Mouse (Mus musculus) heart, adult 18-20 months (tissue): ENCODE measurements around the gene Sapcd1. TPM values are rescaled to one million over a fixed set of nuclear protein-coding genes. Genes with fewer than 3 reads are reported as not detected.

Source experiments
- DNase-seq, 2 experiments: peaks; one replicate each; pipeline ENCODE4 v3.0.0; 2021 to 2022; ENCODE audit warnings: mixed read lengths in 1 of 2
- long read RNA-seq, 2 experiments: library from polyadenylated mRNA; stranded (forward); transcript quantifications; one replicate each; pipeline ENCODE4 v2.0.0; 2021
- total RNA-seq, 2 experiments: library from RNA; stranded (reverse); gene quantifications; 2 replicates each; pipeline ENCODE4 v1.2.3; 2021

Gene Sapcd1
- not detected for total RNA-seq
- long read RNA-seq, experiment 1, partial matches to known transcripts = 0 of 3 reads
- long read RNA-seq, experiment 1, other reads (novel, unspliced or antisense) = 3 of 3 reads
- long read RNA-seq, experiment 2, partial matches to known transcripts = 0 of 3 reads
- long read RNA-seq, experiment 2, other reads (novel, unspliced or antisense) = 3 of 3 reads

DNA sequence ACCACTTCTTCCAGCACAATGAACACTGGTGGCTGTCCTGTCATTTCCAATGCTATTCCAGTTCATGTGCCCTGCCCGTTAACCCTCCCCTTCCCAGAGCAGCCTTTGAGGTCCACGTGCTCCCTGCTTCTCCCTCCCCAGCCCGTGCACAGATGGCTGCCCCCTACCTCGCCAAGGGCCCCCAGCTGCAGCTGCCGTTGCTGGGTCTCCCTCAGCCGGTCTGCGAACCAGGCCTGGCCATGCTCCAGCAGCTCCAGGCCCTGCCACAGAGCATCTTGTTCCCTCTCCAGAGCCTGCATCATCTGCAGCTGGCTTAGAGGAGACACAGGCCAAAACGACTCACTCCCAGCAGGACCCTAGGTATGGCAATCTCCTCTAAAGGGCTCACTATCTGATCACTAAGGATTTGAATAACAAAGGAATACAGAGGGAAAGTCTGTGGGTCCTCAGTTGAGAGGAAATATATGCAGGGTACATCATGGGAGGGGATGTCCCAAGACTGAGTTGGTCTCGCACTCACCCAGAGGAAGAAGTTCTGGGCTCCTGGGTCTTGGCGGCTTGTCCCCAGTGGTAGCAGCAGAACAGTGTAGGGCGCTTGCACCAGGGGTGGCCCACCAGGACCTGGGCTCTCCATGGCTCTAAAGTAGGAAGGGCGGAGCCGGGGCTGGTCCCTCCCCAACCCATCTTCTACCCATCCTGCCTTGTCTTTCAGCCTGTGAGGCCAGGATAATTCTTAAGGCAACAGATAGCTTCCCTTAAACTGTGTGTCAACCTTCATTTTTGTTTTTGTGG, at the start of gene Sapcd1:
Gene Sapcd1 (minus strand): TSS at position 740 of the 792 bp plus-strand sequence.
- DNase-seq = no peak

DNA sequence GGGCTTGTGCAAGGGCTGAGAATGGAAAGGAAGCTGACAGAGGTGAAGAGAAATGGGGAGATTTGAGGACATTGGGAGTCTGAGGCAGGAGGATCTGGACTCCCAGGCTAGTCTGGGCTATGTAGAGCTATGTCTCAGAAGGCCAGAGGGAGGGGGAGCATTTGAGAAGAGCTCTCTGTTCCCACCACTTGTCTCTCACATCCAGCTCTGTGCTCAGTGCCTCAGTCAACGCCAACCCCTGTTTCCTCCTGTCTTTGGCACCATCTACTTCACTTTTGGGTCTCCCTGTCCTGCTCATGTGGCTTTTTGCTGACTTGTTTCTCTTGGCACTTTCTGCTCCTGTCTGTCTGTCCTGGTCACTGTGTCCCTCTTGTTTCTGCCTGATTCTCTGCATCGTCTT, 49.5 kb upstream of the Sapcd1 start:
- no peak for DNase-seq

DNA sequence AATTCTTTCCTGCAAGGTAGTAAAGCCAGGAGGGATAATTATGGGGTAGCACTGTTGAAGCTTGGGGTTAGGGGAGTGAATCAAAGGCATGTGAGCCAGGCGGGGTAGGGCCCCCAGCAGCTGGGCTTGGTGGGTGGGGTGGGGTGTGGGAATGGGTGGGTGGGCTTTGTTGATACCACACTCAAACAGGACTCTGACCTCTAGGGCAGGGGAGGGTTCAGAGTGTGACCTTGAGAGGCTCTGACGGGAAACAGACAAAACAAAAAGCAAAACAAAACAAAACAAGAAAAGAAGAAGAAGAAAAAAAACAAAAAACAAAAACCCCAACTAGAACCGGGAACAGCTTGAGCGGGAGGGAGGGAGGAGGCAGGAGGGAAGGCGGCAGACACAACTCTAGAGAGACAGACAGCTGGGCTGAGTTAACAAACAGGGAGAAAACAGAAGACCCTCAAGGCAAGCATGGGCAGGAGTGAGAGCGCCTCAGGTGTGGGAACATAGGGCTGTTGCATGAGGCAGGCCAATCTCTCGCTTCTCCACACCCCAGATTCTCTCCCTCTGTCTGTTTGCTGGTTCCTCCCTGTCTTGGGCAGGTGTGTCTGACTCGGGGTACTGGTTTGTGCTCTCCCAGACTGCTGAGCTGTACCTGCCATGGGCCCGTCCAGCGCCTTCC, 48.8 kb upstream of the Sapcd1 start, which contains the start of gene Ly6g6e:
Gene Ly6g6e (plus strand): TSS at position 396 of the 670 bp plus-strand sequence.
- DNase-seq = no peak

DNA sequence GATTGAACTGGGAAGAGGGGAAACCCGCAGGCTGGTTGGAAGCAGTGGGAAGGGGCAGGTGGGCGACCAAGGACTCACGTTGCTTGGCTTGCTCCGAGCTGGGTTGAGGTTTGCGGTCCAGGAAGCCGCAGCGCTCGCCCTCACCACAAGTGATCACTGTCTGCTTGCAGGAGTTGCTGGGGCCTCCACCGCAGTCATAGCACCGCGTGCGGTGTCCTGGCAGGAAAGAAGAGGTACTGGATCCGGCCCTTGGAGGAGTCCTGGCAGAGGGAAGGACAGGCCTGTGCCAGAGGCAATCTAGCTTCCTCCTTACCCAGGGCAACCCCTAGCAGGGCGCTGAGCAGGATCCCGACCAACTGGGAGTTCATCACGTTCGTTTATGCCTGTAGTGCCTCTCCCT, 46.3 kb upstream of the Sapcd1 start:
- no peak for DNase-seq

DNA sequence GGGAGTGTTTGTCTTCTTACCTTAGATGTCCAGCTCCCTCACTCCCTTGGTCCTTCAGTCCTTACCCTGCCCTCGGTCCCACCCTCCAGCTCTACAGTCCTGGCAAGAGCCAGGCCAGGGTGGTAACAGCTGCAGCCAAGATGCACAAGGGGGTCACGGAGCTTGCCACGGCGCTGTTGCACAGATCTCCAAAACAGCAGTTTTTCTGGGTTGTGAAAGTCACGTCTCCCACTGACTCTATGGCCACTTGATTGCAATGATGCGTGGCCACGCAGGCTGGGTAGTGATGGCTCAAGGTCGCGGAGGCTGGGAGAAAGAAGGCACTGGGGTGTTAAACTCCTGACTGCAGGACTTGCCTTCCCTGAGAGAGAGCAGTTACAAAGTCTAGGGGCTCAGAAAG, 43.6 kb upstream of the Sapcd1 start:
- no peak for DNase-seq

DNA sequence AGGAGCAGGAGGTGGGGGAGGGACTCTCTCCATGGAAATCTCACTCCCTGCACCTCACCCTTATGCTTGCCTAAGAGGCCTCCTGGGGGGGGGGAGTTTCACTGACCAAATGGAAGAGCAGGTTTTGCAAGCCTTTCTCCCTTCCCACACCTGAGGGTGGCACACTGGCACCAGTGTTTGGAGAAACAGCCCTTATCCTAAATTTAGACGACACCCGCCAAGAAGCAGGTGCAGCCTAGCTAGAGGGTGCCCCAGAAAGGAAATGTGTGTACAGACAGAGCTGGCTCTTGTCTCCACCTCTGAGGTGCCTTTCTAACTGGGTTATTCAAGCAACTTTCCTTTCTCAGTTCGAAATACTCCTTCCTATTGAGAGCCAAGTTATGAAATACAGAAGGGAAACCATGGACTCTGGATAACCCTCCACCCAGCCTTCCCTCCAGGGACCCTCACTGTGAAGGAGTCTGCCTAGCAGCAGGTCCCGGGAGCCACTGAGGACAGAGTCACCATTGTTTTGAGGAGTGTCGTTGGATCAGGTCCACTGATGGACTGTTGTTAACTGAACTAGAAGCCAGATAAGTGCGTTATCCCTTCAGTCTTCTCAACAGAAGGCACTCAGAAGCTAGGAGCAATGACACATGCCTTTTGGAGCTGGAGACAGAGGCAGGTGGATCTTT, 42.9 kb upstream of the Sapcd1 start:
- DNase-seq = peak in 1 of 2 experiments; percentile 54

DNA sequence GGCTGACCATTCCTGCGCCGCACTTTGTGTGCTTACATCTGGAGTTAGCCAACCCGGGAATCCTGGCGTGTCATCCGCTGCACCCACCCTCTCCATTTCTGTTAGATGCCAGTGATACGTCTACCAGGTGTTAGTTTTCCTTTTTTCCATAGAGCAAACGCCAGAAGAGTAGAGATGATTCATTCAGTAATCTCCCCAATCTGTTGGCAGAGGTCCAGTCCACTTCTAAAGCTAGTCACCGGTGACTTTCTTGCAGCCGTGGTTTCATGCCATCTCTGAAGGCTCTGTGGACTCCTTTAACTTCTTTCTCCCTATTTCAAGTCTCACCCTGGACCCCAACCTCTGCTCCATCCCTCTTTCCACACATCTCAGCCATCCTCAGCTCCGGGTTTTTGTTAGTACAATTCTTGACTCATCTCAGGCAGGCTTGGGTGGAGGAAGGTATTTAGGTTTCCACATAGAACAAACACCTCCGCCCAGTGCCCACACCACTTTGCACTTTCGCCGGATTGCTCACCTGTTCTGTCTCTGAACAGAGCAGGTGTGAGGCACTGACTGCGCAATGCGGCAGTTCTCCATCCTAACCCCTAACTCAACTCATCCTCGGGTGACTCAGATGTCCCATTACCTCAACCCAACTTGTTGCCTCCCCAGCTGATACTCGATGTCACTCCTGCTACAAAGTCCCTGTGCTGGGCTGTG, 40.5 kb upstream of the Sapcd1 start:
- DNase-seq = no peak

DNA sequence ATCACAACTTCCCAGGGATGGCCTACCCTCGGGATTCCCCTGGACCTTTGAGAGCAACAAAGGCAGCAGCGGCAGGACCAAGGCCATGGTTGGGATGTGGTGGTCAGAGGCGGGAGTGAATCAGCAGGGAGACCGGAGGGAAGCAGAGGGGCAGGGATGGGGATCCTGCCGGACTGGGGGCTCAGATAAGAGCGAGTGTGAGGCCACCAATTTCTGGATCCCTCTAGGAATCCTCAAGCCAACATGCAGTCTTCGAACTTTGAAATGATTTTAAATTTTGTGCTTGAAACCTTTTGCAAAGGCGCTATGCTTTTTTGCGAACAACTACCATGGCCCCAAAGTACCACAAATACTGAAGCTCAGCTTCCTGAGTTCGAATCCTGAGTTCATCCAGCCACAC, 38.3 kb upstream of the Sapcd1 start, which contains the start of gene Mpig6b:
Gene Mpig6b (minus strand): TSS at position 101 of the 400 bp plus-strand sequence.
- DNase-seq = no peak

DNA sequence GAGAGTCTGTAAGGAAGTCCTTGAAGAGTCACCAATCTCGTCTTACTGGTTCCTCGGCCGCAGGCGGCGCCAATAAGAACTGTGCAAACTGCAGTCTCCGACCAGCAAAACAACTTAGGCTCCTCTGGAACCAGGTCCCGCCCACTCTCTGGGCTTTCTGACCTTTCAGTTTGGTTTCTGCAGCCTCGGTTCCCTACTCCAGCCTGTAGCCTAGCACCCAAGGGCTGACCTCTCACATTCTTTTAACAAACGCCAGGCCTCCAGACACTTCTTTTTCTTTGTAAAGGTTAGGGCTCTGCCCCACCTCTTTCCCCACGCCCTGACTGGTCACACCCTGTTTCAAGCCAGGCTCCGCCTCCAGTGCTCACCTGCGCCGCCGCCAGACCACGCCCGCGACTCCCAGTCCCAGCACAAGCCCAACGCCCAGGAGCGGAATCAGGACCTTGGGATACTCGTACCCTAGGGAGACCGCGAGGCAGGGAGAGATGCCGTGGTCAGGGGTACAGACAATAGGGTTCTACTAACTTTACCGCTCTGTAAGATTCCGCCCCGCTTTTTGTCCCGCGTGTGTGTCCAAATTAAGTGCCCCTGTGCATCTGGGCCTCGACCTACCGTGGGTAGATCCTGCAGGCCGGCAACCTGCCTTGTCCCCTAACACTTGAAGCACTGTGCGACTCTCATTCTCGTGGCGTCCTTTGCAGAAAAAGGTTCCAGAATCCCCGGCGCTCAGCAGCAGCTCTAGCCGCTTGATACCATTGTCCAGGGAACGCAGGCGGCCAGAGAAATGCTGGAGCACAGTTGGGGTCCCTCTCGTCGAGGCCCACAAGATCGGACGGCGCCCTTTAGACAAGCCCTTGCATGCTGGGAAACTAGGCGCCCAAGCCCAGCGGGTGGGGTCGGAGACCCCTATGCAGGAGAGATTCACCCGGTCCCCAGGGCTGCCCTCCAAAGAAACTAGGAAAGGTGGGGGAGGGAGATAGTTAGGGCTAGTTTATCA, 37.4 kb upstream of the Sapcd1 start, which contains the start of gene Ly6g6c:
Gene Ly6g6c (plus strand): TSS at position 438 of the 997 bp plus-strand sequence.
- DNase-seq = peak; percentile 60 to 71

DNA sequence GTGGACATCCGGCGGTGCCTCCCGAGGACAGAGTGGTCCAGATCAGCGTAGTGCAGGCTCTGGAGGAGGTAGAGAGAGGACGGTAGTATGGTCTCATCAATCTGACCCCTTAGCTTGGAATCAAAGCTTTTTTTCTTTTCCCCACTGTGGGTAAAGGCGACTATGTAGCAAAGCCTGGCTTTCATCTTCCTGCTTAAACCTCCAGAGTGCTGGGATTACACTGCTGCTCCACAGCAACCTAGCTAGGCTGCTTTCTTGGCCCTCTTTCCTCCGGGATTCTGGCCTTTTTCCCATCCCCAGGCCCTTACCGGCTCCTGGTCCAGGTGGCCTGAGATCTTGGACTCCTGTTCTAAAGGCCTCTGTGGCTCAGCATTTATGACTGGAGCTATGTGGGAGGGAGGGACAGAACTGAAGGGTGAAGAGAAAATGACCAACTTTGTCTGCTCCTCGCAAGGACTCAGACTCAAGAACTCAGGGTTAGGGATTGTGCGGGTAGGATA, 36.6 kb upstream of the Sapcd1 start:
- DNase-seq = no peak

DNA sequence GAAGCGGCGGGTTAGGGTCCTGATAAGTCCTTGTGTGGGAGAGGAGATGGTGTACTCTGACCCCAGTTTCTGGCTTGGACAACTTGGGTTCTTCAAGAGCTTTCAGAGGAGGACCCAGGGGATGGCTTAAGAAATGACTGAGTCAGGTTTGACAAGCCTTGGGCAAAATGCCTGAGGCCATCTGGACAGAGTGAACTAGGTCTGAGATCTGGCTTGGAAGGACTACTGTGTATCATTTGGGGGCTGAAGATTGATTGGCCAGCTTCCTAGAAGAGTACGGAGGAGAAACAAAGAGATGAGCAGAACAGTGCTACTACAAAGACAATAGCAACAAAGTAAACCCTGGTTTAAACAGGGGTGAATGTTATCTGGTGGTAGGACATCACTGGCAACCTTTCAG, 35.6 kb upstream of the Sapcd1 start:
- DNase-seq = peak; percentile 38 to 40

DNA sequence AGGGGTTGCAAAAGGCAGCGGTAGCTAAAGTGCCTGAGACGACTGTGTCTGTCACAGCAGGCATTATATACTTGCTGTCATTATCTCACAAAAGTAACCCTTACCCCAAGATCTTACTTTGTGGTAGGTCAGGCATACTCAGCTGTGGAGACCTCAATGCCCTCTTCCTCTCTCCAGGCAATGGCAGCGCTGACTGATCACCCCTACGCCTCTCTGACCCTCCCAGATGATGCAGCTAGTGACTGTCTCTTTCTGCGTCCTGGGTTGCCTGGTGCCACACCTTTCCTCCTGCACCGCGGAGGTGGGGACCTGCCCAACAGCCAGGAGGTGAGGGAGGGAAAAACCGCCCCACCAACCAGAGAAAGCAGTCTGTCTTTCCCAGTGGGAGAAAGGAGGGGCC, 33.5 kb upstream of the Sapcd1 start:
- DNase-seq = no peak

DNA sequence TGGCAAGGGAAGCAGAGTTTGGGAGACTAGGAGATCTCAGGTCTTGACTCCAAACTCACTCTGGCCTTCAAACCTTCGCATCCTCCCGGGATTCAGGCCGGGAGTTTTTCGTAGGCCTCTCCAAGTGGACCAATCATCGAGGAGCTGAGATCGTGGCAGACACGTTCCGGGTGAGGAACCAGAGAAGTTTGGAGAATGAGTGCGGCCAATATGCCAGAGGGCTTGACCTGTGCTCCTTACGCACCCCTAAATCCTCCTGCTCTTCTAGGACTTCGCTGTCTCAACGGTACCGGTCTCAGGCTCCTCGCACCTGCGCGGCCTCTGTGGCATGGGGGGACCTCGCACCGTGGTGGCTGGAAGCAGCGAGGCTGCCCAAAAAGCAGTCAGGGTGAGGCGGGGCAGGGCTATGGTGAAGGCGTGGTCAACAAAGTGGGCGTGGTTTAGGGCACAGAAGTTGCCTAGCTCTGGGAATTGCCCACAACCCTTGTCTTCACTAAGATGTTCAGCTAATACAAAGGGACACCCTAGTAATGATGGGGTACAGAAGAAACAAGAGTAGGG, 33.0 kb upstream of the Sapcd1 start:
- DNase-seq = peak; percentile 27 to 41

DNA sequence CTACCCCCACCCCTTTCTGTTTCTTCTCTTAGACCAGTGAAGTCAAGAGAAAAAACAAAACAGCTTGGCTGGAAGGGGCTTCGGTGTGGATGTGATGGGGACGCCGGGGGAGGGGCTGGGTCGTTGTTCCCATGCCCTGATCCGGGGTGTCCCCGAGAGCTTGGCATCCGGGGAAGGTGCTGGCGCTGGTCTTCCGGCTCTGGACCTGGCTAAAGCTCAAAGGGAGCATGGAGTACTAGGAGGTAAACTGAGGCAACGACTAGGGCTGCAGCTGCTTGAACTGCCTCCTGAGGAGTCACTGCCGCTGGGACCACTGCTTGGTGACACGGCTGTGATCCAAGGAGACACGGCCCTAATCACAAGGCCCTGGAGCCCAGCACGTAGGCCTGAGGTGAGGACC, 32.3 kb upstream of the Sapcd1 start:
- no peak for DNase-seq

DNA sequence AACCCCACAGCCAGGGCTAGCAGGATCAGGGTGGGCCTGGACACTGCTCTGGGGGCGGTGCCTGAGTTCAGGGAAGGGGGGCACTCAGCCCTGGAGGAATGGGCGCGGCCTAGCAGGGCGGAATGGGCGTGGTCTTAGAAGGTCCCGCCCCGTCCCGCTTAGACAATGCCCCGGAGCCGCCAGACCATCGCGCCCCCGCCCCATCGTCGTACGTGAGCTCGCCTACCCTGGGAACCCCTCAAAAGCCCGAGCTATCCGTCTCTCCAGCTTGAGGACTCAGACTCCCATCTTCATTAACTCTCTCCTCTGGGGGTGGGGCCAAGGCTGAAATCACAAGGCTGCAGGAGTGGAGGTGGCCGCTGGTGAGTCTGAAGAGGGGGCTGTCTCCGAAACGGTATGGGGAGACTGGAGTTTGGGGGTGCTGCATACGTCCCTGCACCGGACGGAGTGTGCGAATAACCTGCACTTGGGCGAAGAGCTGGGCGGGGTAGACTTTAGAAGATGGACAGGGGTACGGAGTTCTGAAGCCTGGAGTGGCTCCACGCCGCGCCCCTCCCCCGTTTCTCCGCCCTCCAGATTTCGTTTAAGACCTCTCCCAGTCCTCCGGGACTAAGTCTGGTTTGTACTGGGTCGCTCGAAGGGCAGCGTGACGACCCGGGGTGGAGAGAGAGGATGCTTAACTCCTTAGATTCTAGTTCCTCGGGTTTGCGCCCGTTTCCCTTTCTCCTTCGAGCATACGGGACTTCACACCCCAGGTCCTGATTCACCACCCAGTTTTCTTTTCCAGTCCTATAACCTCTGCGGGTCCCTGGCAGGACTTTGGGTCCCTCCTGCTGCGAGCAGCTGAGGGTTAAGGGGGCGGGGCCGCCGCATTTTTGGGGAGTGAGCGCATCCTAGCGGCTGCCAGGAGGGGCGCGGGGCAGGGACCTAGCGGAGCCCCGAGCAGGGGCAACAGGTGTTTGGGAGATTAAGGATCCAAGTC, 31.4 kb upstream of the Sapcd1 start, which contains the start of gene Ddah2:
Gene Ddah2 (plus strand): TSS at position 125 of the 982 bp plus-strand sequence.
- DNase-seq = peak; percentile 93 to 94

DNA sequence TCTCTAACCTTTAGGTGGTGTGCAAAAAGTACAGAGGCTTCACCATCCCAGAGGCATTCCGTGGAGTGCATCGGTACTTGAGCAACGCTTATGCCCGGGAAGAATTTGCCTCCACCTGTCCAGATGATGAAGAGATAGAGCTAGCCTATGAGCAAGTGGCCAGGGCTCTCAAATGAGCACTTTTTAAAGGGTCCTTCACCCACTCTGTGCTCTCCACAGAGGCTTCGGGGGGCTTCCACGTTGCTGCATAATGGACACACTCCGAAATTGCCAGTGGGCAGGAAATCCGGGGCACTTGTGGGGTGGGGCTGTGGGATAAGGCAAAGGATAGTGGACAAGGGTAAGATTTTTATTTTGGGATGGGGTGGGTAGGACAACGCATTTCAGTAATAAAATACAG, 30.5 kb upstream of the Sapcd1 start:
- DNase-seq = no peak

DNA sequence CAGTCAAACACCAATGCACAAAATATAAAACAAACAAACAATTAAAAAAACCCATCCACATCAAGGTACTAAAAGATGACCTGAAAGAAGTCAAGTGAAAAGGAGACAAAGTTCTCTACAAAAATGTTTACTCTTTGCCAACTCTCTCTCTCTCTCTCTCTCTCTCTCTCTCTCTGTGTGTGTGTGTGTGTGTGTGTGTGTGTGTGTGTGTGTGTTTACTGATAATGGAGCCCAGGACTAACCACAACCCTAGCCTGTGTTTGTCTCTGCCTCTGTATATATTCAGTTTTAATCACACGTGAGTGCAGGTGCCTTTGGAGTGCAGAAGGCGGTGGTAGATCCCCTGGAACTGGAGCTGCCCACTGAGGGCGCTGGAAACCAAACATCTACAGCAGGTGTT, 29.3 kb upstream of the Sapcd1 start:
- DNase-seq = no peak

DNA sequence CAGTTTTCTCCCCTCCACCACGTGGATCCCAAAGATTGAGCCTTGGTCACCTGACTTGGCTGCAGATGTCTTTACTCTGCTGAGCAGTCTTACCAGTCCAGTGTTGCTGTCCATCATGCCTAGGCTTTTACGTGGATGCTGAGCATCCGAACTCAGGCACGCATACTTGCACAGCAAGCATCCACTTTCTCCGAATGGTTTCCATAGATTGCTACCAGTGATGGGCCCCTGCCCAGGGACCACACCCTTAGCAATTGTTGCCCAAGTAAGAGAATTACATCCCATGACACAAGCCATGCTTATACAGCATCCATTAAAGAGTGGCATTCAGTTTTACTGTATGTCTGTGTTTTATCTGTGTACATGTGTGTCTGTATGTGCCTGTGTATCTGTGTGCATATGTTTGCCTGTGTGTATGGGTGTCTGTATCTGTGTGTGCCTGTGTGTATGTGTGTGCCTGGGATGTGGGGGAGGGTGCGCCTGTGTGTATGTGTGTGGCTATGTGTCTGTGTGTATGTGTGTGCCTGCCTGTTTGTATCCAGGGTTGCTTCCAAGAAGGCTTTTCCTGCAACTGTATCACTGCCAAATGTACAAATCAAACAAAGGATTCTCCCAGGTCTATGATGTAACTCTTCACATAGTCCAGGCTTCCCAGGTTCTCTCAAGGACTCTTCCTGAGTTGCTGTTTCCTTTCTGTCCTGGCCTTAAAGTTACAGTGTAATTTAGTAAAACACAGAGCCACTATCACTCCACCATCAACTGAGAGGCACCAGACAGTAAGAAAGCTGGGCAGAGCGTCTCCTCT, 28.1 kb upstream of the Sapcd1 start:
- DNase-seq = no peak
